Mouse (Mus musculus) heart, postnatal 0 days (tissue): ENCODE results near the gene Nfia. TPM values are rescaled to one million over a fixed set of nuclear protein-coding genes. Genes with fewer than 3 reads are reported as not detected.
A peak's percentile ranks its signal among the peaks of the same experiment; 100 is the strongest.

Source experiments
- ATAC-seq: fragments of 200-750 bp; cut with Nextera tagmentation; 2 replicates; pipeline ENCODE4 v1.8.0; 2017; ENCODE audit warnings: low read depth, moderate number of reproducible peaks, moderate library complexity; ENCODE audit not compliant: insufficient read depth
- DNase-seq: peaks from one replicate; pipeline ENCODE4 v3.0.0-alpha.2; 2016; ENCODE audit warnings: low spot score
- H3K27ac ChIP-seq: fragments of 300-500 bp; sonication (generic); 2 replicates; pipeline ENCODE4 v1.5.1; 2014; ENCODE audit warnings: low read depth, mild to moderate bottlenecking
- H3K27me3 ChIP-seq: fragments of 300-500 bp; sonication (generic); 2 replicates; pipeline ENCODE4 v1.6.1; 2014; ENCODE audit warnings: low read length, mixed read lengths; ENCODE audit not compliant: control insufficient read depth, insufficient read depth
- H3K36me3 ChIP-seq: fragments of 300-500 bp; sonication (generic); replicated peaks from 2 replicates; pipeline ENCODE4 v1.6.1; 2014; ENCODE audit warnings: low read length, mixed read lengths; ENCODE audit not compliant: control insufficient read depth, insufficient read depth
- H3K4me1 ChIP-seq: fragments of 300-500 bp; sonication (generic); 2 replicates; pipeline ENCODE4 v1.6.1; 2014; ENCODE audit warnings: antibody characterized with exemption; ENCODE audit not compliant: control insufficient read depth, insufficient read depth
- H3K4me2 ChIP-seq: fragments of 300-500 bp; sonication (generic); 2 replicates; pipeline ENCODE4 v1.6.1; 2014; ENCODE audit warnings: low read depth, mild to moderate bottlenecking, low read length, moderate library complexity
- H3K4me3 ChIP-seq: fragments of 300-500 bp; sonication (generic); 2 replicates; pipeline ENCODE4 v1.5.1; 2014; ENCODE audit warnings: low read depth, low read length
- H3K9ac ChIP-seq: fragments of 300-500 bp; sonication (generic); replicated peaks from 2 replicates; pipeline ENCODE4 v1.6.1; 2014; ENCODE audit warnings: low read depth, low read length, mixed read lengths
- H3K9me3 ChIP-seq: fragments of 300-500 bp; sonication (generic); replicated peaks from 2 replicates; pipeline ENCODE4 v1.6.1; 2016; ENCODE audit warnings: low read length; ENCODE audit not compliant: control insufficient read depth
- CTCF ChIP-seq: IDR thresholded peaks from 2 replicates; pipeline ENCODE4 v1.5.1; 2016; ENCODE audit warnings: antibody characterized with exemption, control low read depth, low read depth
- EP300 ChIP-seq: IDR thresholded peaks from 2 replicates; pipeline ENCODE4 v1.6.1; 2016; ENCODE audit warnings: antibody characterized with exemption, low read depth
- WGBS: fragments of 180-500 bp; shearing (Covaris S2); extraction: QIAGEN DNeasy Blood & Tissue Kit; methylation state at CpG from one replicate; pipeline ENCODE4 v1.1.7; 2014; 5-methylcytosine and 5-hydroxymethylcytosine counted together
- polyA plus RNA-seq: library from polyadenylated mRNA; unstranded; fragments of >200 nt; fragmentation: Nextera tagmentation; extraction: Ambion mirVana; gene quantifications from 2 replicates; pipeline ENCODE4 v1.2.1, GENCODE M21; 2015
- total RNA-seq: library from RNA; depleted of rRNA; stranded (reverse); fragments of >200 nt; gene quantifications from 2 replicates; pipeline ENCODE4 v1.2.3, GENCODE M21; 2014; ENCODE audit warnings: low replicate concordance

Gene Nfia
- total and polyA plus RNA-seq, 2 experiments from 2014 or later = 53.8 to 114 TPM

DNA sequence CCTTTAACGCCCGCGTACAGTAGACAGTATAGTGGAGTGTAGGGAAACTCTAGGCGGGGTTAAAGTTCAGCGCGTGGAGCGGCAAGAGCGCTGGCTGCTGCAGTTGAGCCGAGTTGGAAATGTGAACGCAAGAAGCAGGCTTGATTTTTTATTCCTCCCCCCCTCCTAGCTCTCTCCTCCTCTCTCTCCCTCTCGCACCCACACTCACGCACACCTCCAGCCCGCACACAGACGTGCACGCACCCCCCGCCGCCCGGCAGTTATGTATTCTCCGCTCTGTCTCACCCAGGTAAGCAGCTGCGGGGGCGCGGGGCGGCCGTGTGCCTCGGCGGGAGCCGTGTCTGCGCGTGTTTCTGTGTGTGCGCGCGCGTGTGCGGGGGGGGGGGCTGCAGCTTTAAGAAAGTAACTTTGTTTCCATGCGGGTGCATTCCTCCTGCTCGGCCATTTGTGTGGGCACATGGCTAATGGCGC lies 5.2 kb downstream of the Nfia start, which contains the start of gene E130114P18Rik:
E130114P18Rik (minus strand) TSS at position 373 of the 471 bp plus-strand sequence.
- peak within 1 kb of the TSS; percentile 99 for H3K27ac ChIP-seq
- WGBS = under 1% methylated on average over 36 of the region's 37 CpGs

DNA sequence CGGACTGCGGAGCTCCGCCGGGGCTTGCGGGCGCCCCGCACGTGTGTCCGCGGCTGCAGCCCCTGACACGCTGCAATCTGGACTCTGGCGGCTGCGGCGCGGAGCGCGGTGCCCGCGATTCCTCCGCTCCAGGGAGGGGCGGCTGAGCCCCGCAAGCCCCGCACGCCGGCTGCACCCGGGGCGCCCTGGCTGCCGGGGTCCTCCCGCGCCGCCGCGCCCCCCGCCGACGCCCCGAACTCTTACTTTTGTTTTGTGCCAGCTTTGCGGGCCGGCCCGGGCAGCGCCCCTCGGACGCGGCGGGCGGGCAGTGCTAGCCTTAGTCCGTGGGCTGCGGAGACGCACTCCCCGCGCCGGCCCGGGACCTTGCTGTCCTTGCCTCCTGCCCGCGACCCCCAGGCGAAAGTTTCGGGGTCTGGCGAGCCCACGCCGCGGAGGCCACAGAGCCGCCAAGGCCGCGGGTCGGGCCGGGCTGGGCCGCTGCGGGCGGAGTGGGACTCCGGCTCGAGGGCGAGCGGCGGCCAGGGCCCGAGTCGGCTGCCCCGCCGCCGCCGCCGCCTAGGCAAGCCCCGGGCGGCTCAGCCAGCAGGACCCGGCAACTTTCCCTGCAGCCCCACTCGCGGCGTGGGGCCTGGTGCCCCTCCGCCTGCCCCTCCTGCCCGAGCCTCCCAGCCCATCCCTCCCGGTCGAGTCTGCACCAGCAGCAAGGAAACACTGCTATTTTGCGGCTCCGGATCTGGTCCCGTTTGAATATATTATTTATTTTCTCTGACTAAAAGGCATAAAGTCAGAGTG lies 5.9 kb downstream of the Nfia start:
- Histone ChIP-seq H3K9ac (peak overlapping the region; percentile 100), H3K9me3 (no peaks in the 10 kb centered on the region), H3K27ac (peak overlapping the region; percentile 99), H3K4me2 (peak overlapping the region; percentile 74), H3K36me3 (peaks cover 7% of the 10 kb centered on the region), H3K27me3 (no peaks in the 10 kb centered on the region), H3K4me1 (peaks cover 15% of the 10 kb centered on the region), H3K4me3 (peak overlapping the region; percentile 98)
- DNase-seq (no peak), ATAC-seq (peak; percentile 9; the same call in 1 of the 2 replicates)
- TF ChIP-seq EP300 (no peak), CTCF (no peak)
- WGBS = under 1% methylated on average over 74 of the region's 94 CpGs

More for the DNA sequence above, 5.2 kb downstream of the Nfia start, which contains the start of gene E130114P18Rik:
- no peak for TF ChIP-seq CTCF
- TF ChIP-seq EP300 = no peak
- Histone ChIP-seq H3K27me3 (no peaks in the 10 kb centered on the region), H3K4me1 (peaks cover 15% of the 10 kb centered on the region), H3K4me3 (peak within 1 kb of the TSS; percentile 98), H3K9ac (peak within 1 kb of the TSS; percentile 100), H3K9me3 (no peaks in the 10 kb centered on the region), H3K36me3 (no peaks in the 10 kb centered on the region; the same call in 1 of the 2 replicates), H3K4me2 (peak within 1 kb of the TSS; percentile 74)
- ATAC-seq (peak; percentile 63), DNase-seq (peak; percentile 86)

DNA sequence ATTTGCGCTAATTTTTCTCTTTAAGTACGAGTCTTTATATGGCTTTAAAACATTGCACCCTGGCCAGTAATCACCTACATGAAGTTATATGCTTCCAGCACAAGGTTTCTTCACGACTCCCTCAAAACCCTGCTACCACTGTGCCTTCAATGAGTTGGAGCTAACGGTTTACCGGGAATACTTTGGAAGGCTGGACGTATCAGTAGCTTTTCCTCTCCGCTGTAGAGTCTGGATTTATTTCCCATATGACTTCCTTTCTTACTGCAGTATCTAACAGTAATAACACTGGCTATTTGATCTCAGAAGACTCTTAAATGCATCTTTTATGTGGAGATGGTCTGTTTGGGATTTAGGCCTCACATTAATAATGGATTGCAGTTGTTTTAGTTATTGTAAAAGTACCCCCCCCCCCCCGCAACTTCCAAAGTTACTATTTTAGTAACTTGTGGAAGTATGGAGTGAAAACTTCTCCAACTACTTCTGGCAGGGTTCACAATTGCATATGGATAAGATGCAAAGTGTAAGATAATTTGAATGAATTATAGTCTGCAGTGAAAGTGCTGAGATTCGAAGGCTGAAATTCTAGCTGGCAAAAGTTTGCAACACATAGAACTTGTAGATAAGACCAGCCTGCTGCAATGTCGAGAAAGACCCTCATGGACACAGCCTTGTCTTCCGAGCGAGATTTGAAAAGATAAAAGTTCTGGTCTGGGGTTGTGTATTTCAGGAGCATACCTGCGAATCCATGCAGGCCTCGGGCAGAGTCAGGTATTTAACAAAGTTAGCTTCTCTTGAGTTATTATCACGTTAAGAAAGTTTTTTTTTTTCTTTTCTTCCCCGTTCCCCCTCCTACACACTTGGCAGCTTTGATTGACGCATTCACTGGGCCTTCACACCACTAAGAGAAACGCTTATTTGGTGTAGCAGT lies 6.7 kb downstream of the Nfia start:
- no peak for DNase-seq
- ATAC-seq = no peak

GRCm38 (mm10) chr4:97780024-97780423 lies 7.5 kb downstream of the Nfia start:
- no peaks in the 10 kb centered on the region for H3K27me3 ChIP-seq
- H3K4me1 ChIP-seq = peaks cover 2% of the 10 kb centered on the region; the same call in 1 of the 2 replicates
- H3K27ac ChIP-seq = peak overlapping the region; percentile 99
- H3K36me3 ChIP-seq = peaks cover 23% of the 10 kb centered on the region
- peak overlapping the region; percentile 74 for H3K4me2 ChIP-seq
- WGBS = 28% methylated on average over 7 of the region's 7 CpGs
- ATAC-seq (no peak), DNase-seq (no peak)
- H3K9ac ChIP-seq = peak overlapping the region; percentile 100
- no peaks in the 10 kb centered on the region for H3K9me3 ChIP-seq
- TF ChIP-seq EP300 = no peak
- no peak for TF ChIP-seq CTCF
- peak overlapping the region; percentile 98 for H3K4me3 ChIP-seq

More for the DNA sequence above, 6.7 kb downstream of the Nfia start:
- TF ChIP-seq CTCF = no peak
- TF ChIP-seq EP300 = no peak
- peaks cover 7% of the 10 kb centered on the region for H3K4me1 ChIP-seq
- no peaks in the 10 kb centered on the region for H3K27me3 ChIP-seq
- WGBS = 4% methylated on average over 18 of the region's 18 CpGs
- H3K9ac ChIP-seq = peak overlapping the region; percentile 100
- H3K9me3 ChIP-seq = no peaks in the 10 kb centered on the region
- peak overlapping the region; percentile 99 for H3K27ac ChIP-seq
- peak overlapping the region; percentile 98 for H3K4me3 ChIP-seq
- H3K4me2 ChIP-seq = peak overlapping the region; percentile 74
- peaks cover 15% of the 10 kb centered on the region for H3K36me3 ChIP-seq
